Mouse (Mus musculus): ENCODE data around the gene Olfr1113.

- TF ChIP-seq CTCF (IDR thresholded peaks at IDR 0.05; ENCODE audit: extremely low read depth, insufficient read length, insufficient replicate concordance, low read depth, low read length) (no peak), POLR2A (IDR thresholded peaks at IDR 0.05; ENCODE audit: low read depth, low read length) (no peak)
Observed at GRCm38 (mm10) chr2:87247713-87248112, 38.9 kb downstream of the Olfr1113 start, which contains the start of gene Olfr1115.

Data from small intestine, adult 2 months (tissue).